ENCODE assay signal across 10 mouse cellular contexts in genomic region chr16:32190011-32190441, GRCm38 (mm10). TPM values are rescaled to one million over a fixed set of nuclear protein-coding genes. Genes with fewer than 3 reads are reported as not detected.
DNase-seq lines count a peak whose midpoint lies in the region; ATAC-seq and TF ChIP-seq lines count a peak whose summit lies in the region.
"Had no signal": no experiment of that assay in that cellular context is flagged by ENCODE, and none has a peak within 500 bp of the region (broad histone marks: within the 10 kb centered on the region; RNA-seq: fewer than 3 reads in every experiment).

No protein-coding gene starts in this region.

- peaks cover 16% of the 10 kb centered on the region for H3K4me1 ChIP-seq in G1E (ENCODE audit: insufficient read depth, low read depth, low read length)

- intact Hi-C loops in heart, postnatal 25 days (cut with DNase I), result no loop called here

- peaks cover 14% of the 10 kb centered on the region for H3K27me3 ChIP-seq in G1E (ENCODE audit: insufficient read depth, low read length)

- H3K36me3 ChIP-seq in G1E (replicated peaks), result no peaks in the 10 kb centered on the region

- H3K9me3 ChIP-seq in G1E (replicated peaks), result no peaks in the 10 kb centered on the region

- no peak for TF ChIP-seq CTCF in G1E (IDR thresholded peaks at IDR 0.05; ENCODE audit: low read depth, low read length)

- peak; percentile 34; the same call in 1 of the 2 replicates for ATAC-seq in G1E (ENCODE audit: extremely low read depth, insufficient number of reproducible peaks, low FRiP score, poor library complexity, severe bottlenecking)
- no peak for ATAC-seq in erythroid progenitor cell, adult 5-6 weeks (replicated peaks; ENCODE audit: low FRiP score, poor library complexity, severe bottlenecking)

- peak; percentile 97 for DNase-seq in heart, adult 11 months
- no peak for DNase-seq in heart, postnatal 4 days
- peak; percentile 23 for DNase-seq in G1E (ENCODE audit: low spot score)
- peak; percentile 17 for DNase-seq in heart, postnatal 25 days (ENCODE audit: low spot score)
- DNase-seq in lung, postnatal 36 days, result peak; percentile 71
- DNase-seq in left cerebral cortex, adult 18-20 months (ENCODE audit: low spot score in 2 of 2), result no peak
- DNase-seq in MN1 (ENCODE audit: low spot score), result no peak

- H3K4me3 ChIP-seq in G1E (ENCODE audit: low read depth, low read length), result no peak overlapping the region

RNA-seq across cellular contexts. Expression of gene Bex6, which starts 10.4 kb away (rescaled TPM):
- total RNA-seq in heart, postnatal 4 days (2021), result not detected
- not detected in 2 replicates for total RNA-seq in G1E (2014; fragmentation: Nextera tagmentation)
- not detected in 2 replicates for total RNA-seq in G1E (2017)
- polyA plus RNA-seq in G1E (2012), result not detected in 2 replicates
- total RNA-seq in heart, postnatal 25 days (2021), result not detected
- not detected for total RNA-seq in left cerebral cortex, adult 18-20 months (2021)
- total RNA-seq in erythroid progenitor cell, adult 5-6 weeks (2015; ENCODE audit: low replicate concordance), result 6.1 and 7.1 TPM in 2 replicates
- total RNA-seq in erythroid progenitor cell, adult 5-6 weeks (2017; ENCODE audit: low replicate concordance), result 3.2 TPM in 1 of 2 replicates, not detected in the other
- total RNA-seq: left cerebral cortex, postnatal 25 days had no signal
- polyA plus RNA-seq: embryonic facial prominence, embryonic 11.5 days had no signal

RNA-seq across cellular contexts. Expression of gene Nrros, which starts 24.6 kb away (rescaled TPM):
- 1 to 10 TPM; 6.0 to 6.7 TPM for total RNA-seq in heart, postnatal 4 days (2021)
- 88.7 and 94.5 TPM in 2 replicates for total RNA-seq in G1E (2014; fragmentation: Nextera tagmentation)
- 101 and 123 TPM in 2 replicates for total RNA-seq in G1E (2017)
- polyA plus RNA-seq in G1E (2012), result 104 and 127 TPM in 2 replicates
- 1 to 10 TPM; 5.3 to 5.6 TPM for total RNA-seq in heart, postnatal 25 days (2021)
- total RNA-seq in left cerebral cortex, adult 18-20 months (2021), result 1 to 10 TPM; 6.8 to 8.5 TPM
- total RNA-seq in erythroid progenitor cell, adult 5-6 weeks (2015; ENCODE audit: low replicate concordance), result 26.3 and 40.7 TPM in 2 replicates
- 8.7 and 11.8 TPM in 2 replicates for total RNA-seq in erythroid progenitor cell, adult 5-6 weeks (2017; ENCODE audit: low replicate concordance)

RNA-seq across cellular contexts. Expression of gene Fbxo45, which starts 56.9 kb away (rescaled TPM):
- 10 to 100 TPM; 16.6 to 18.4 TPM for total RNA-seq in heart, postnatal 4 days (2021)
- total RNA-seq in G1E (2014; fragmentation: Nextera tagmentation) (15.7 and 18.8 TPM in 2 replicates), G1E (2017) (25.6 and 29.8 TPM in 2 replicates)
- 5.9 and 6.1 TPM in 2 replicates for polyA plus RNA-seq in G1E (2012)
- total RNA-seq in heart, postnatal 25 days (2021), result 10 to 100 TPM; 12.8 to 13.1 TPM
- 10 to 100 TPM; 44.8 to 50.3 TPM for total RNA-seq in left cerebral cortex, adult 18-20 months (2021)
- total RNA-seq in erythroid progenitor cell, adult 5-6 weeks (2015; ENCODE audit: low replicate concordance), result 14.1 and 15.9 TPM in 2 replicates
- total RNA-seq in erythroid progenitor cell, adult 5-6 weeks (2017; ENCODE audit: low replicate concordance), result 17.5 and 18.5 TPM in 2 replicates

RNA-seq across cellular contexts. Expression of gene Wdr53, which starts 57.0 kb away (rescaled TPM):
- total RNA-seq in heart, postnatal 4 days (2021), result 1 to 10 TPM; 8.0 to 8.5 TPM
- 9.9 and 15.4 TPM in 2 replicates for total RNA-seq in G1E (2014; fragmentation: Nextera tagmentation)
- total RNA-seq in G1E (2017), result 24.9 and 26.3 TPM in 2 replicates
- 13.5 and 14.2 TPM in 2 replicates for polyA plus RNA-seq in G1E (2012)
- total RNA-seq in heart, postnatal 25 days (2021), result 1 to 10 TPM; 7.2 to 7.8 TPM
- total RNA-seq in left cerebral cortex, adult 18-20 months (2021), result 10 to 100 TPM; 12.4 to 12.5 TPM
- 3.2 TPM in 1 of 2 replicates, not detected in the other for total RNA-seq in erythroid progenitor cell, adult 5-6 weeks (2015; ENCODE audit: low replicate concordance)
- 7.9 and 16.9 TPM in 2 replicates for total RNA-seq in erythroid progenitor cell, adult 5-6 weeks (2017; ENCODE audit: low replicate concordance)

Comparison
In these comparisons a context has a peak if more than half of its experiments do, and no peak if none do; other contexts are left out.
1. DNase-seq: peak in heart, adult 11 months (single experiment), G1E (single experiment), heart, postnatal 25 days (single experiment) and lung, postnatal 36 days (single experiment); none in heart, postnatal 4 days (single experiment), left cerebral cortex, adult 18-20 months (0 of 2) and MN1 (single experiment).